Mouse (Mus musculus) c-Kit-positive CD71-positive TER-119-negative erythroid progenitor cells, embryonic 14.5 days (primary cell): ENCODE results near the gene Olfr766-ps1.
"Not testable (repeated sequence)": the region's sequence is repeated elsewhere in the genome, so short reads cannot be mapped to it uniquely, and the experiment has no call there.

ENCODE experiments used
- DNase-seq: peaks from one replicate; pipeline ENCODE4 v3.0.0-alpha.2; 2013; ENCODE audit warnings: low read depth

The Olfr766-ps1 gene

GRCm38 (mm10) chr10:129068877-129069276 lies at the start of gene Olfr766-ps1:
Gene Olfr766-ps1, minus strand, starts transcription at chr10:129068977.
- no peak for DNase-seq

GRCm38 (mm10) chr10:129117761-129118160 lies 49.0 kb upstream of the Olfr766-ps1 start, which contains the start of gene Olfr769:
Gene Olfr769, minus strand, starts transcription at chr10:129117861.
- DNase-seq = no peak

GRCm38 (mm10) chr10:129115146-129115545 lies 46.4 kb upstream of the Olfr766-ps1 start:
- no peak for DNase-seq

- DNase-seq = no peak
Measured at GRCm38 (mm10) chr10:129101231-129101630, 32.5 kb upstream of the Olfr766-ps1 start.

- DNase-seq = no peak
Measured at GRCm38 (mm10) chr10:129099275-129099674, 30.5 kb upstream of the Olfr766-ps1 start, which contains the start of gene Olfr768. Gene Olfr768, minus strand, starts transcription at chr10:129099375.

GRCm38 (mm10) chr10:129082810-129083209 lies 14.0 kb upstream of the Olfr766-ps1 start, which contains the start of gene Olfr767:
Gene Olfr767, minus strand, starts transcription at chr10:129082910.
- DNase-seq = not testable (repeated sequence)

GRCm38 (mm10) chr10:129049898-129050297 lies 18.9 kb downstream of the Olfr766-ps1 start, which contains the start of gene Olfr765:
Gene Olfr765, minus strand, starts transcription at chr10:129049998.
- not testable (repeated sequence) for DNase-seq

- DNase-seq = no peak
Measured at GRCm38 (mm10) chr10:129039796-129040195, 29.0 kb downstream of the Olfr766-ps1 start, which contains the start of gene Olfr764-ps1. Gene Olfr764-ps1, minus strand, starts transcription at chr10:129039896.

GRCm38 (mm10) chr10:129028343-129028742 lies 40.4 kb downstream of the Olfr766-ps1 start:
- no peak for DNase-seq

- peak; percentile 25 for DNase-seq
Measured at GRCm38 (mm10) chr10:129026018-129026662, 42.6 kb downstream of the Olfr766-ps1 start.

GRCm38 (mm10) chr10:129023319-129023718 lies 45.5 kb downstream of the Olfr766-ps1 start:
- no peak for DNase-seq

GRCm38 (mm10) chr10:129014477-129014876 lies 54.3 kb downstream of the Olfr766-ps1 start:
- no peak for DNase-seq
